Mouse (Mus musculus) hindbrain, embryonic 12.5 days (tissue): ENCODE measurements around the gene Olfr1306. TPM values are rescaled to one million over a fixed set of nuclear protein-coding genes. Genes with fewer than 3 reads are reported as not detected.

Source experiments
- ATAC-seq: fragments of 200-750 bp; cut with Nextera tagmentation; 2 replicates; pipeline ENCODE4 v1.8.0; 2017; ENCODE audit warnings: moderate TSS enrichment; ENCODE audit not compliant: low FRiP score
- H3K27ac ChIP-seq: fragments of 300-500 bp; sonication (generic); 2 replicates; pipeline ENCODE4 v1.5.1; 2016; ENCODE audit warnings: mild to moderate bottlenecking
- H3K27me3 ChIP-seq: fragments of 300-500 bp; sonication (generic); 2 replicates; pipeline ENCODE4 v1.6.1; 2016; ENCODE audit warnings: mild to moderate bottlenecking
- H3K36me3 ChIP-seq: fragments of 300-500 bp; sonication (generic); 2 replicates; pipeline ENCODE4 v1.6.1; 2016; ENCODE audit warnings: mild to moderate bottlenecking
- H3K4me1 ChIP-seq: fragments of 300-500 bp; sonication (generic); 2 replicates; pipeline ENCODE4 v1.6.1; 2016
- H3K4me2 ChIP-seq: fragments of 300-500 bp; sonication (generic); replicated peaks from 2 replicates; pipeline ENCODE4 v1.6.1; 2016; ENCODE audit warnings: mild to moderate bottlenecking
- H3K4me3 ChIP-seq: fragments of 300-500 bp; sonication (generic); 2 replicates; pipeline ENCODE4 v1.5.1; 2016; ENCODE audit warnings: mild to moderate bottlenecking
- H3K9ac ChIP-seq: fragments of 300-500 bp; sonication (generic); 2 replicates; pipeline ENCODE4 v1.6.1; 2016; ENCODE audit warnings: mild to moderate bottlenecking, moderate library complexity
- H3K9me3 ChIP-seq: fragments of 300-500 bp; sonication (generic); replicated peaks from 2 replicates; pipeline ENCODE4 v1.6.1; 2016; ENCODE audit warnings: mild to moderate bottlenecking
- WGBS: fragments of 180-500 bp; shearing (Covaris S2); methylation state at CpG from one replicate; pipeline ENCODE4 v1.1.7; 2016; 5-methylcytosine and 5-hydroxymethylcytosine counted together
- polyA plus RNA-seq: library from polyadenylated mRNA; unstranded; fragments of >200 nt; fragmentation: Nextera tagmentation; extraction: Ambion mirVana; gene quantifications from 2 replicates; pipeline ENCODE4 v1.2.1, GENCODE M21; 2016

The Olfr1306 gene
- not detected in 2 replicates for polyA plus RNA-seq

GRCm38 (mm10) chr2:111916171-111916570 is at the start of gene Olfr1306:
Olfr1306 (minus strand) TSS chr2:111916271.
- no peaks in the 10 kb centered on the region for H3K36me3 ChIP-seq
- WGBS, result 98% methylated on average over 1 of the region's 1 CpGs

GRCm38 (mm10) chr2:111964844-111965243 is 48.8 kb upstream of the Olfr1306 start, which contains the start of gene Olfr1308:
Olfr1308 (minus strand) TSS chr2:111964944.
- Histone ChIP-seq H3K36me3 (no peaks in the 10 kb centered on the region), H3K4me3 (no peak within 1 kb of the TSS), H3K9ac (no peak within 1 kb of the TSS), H3K9me3 (no peaks in the 10 kb centered on the region), H3K4me2 (no peak within 1 kb of the TSS), H3K27ac (no peak within 1 kb of the TSS), H3K27me3 (no peaks in the 10 kb centered on the region), H3K4me1 (no peaks in the 10 kb centered on the region)
- no peak for ATAC-seq
- WGBS, result 61% methylated on average over 1 of the region's 1 CpGs

More at GRCm38 (mm10) chr2:111916171-111916570, at the start of gene Olfr1306:
- H3K4me3 ChIP-seq, result no peak within 1 kb of the TSS
- H3K9ac ChIP-seq, result no peak within 1 kb of the TSS
- ATAC-seq, result no peak
- H3K27me3 ChIP-seq, result no peaks in the 10 kb centered on the region
- H3K4me2 ChIP-seq, result no peak within 1 kb of the TSS
- H3K9me3 ChIP-seq, result 0 out of 2 replicates have a peak, but pooled peaks cover 5% of the 10 kb centered on the region
- H3K4me1 ChIP-seq, result no peaks in the 10 kb centered on the region
- H3K27ac ChIP-seq, result no peak within 1 kb of the TSS

- Histone ChIP-seq H3K27ac (no peak within 1 kb of the TSS), H3K9me3 (no peaks in the 10 kb centered on the region), H3K36me3 (no peaks in the 10 kb centered on the region), H3K9ac (no peak within 1 kb of the TSS), H3K4me1 (no peaks in the 10 kb centered on the region), H3K4me3 (no peak within 1 kb of the TSS), H3K4me2 (no peak within 1 kb of the TSS), H3K27me3 (no peaks in the 10 kb centered on the region)
- WGBS, result 91% methylated on average over 1 of the region's 1 CpGs
- ATAC-seq, result no peak
These were observed 33.3 kb upstream of the Olfr1306 start, which contains the start of gene Olfr1307 for GRCm38 (mm10) chr2:111949340-111949739. Olfr1307 (minus strand) TSS chr2:111949440.

GRCm38 (mm10) chr2:111877049-111877448 is 39.0 kb downstream of the Olfr1306 start, which contains the start of gene Olfr1305:
Olfr1305 (minus strand) TSS chr2:111877149.
- Histone ChIP-seq H3K4me1 (no peaks in the 10 kb centered on the region), H3K9me3 (no peaks in the 10 kb centered on the region), H3K27ac (no peak within 1 kb of the TSS), H3K4me3 (no peak within 1 kb of the TSS), H3K27me3 (no peaks in the 10 kb centered on the region), H3K4me2 (no peak within 1 kb of the TSS), H3K9ac (no peak within 1 kb of the TSS), H3K36me3 (no peaks in the 10 kb centered on the region)
- ATAC-seq, result no peak
- 95% methylated on average over 2 of the region's 2 CpGs for WGBS

Other genes starting within 250 kb of the Olfr1306 start
- gene Olfr1301, start 165.3 kb downstream of the Olfr1306 start, polyA plus RNA-seq, result not detected in 2 replicates
- not detected in 2 replicates for gene Olfr1302, start 138.8 kb downstream of the Olfr1306 start, polyA plus RNA-seq
- not detected in 2 replicates for gene Olfr1303, start 95.9 kb downstream of the Olfr1306 start, polyA plus RNA-seq
- not detected in 2 replicates for gene Olfr1305, start 39.1 kb downstream of the Olfr1306 start, polyA plus RNA-seq
- 0.01 TPM in 2 replicates for gene Olfr1307, start 33.2 kb upstream of the Olfr1306 start, polyA plus RNA-seq
- gene Olfr1308, start 48.7 kb upstream of the Olfr1306 start, polyA plus RNA-seq, result not detected in 2 replicates
- not detected in 2 replicates for gene Olfr1309, start 74.0 kb upstream of the Olfr1306 start, polyA plus RNA-seq
- not detected in 2 replicates for gene Olfr1310, start 96.4 kb upstream of the Olfr1306 start, polyA plus RNA-seq
- gene Olfr1311, start 108.1 kb upstream of the Olfr1306 start, polyA plus RNA-seq, result not detected in 2 replicates
- not detected in 2 replicates for gene Olfr1312, start 134.0 kb upstream of the Olfr1306 start, polyA plus RNA-seq
- not detected in 2 replicates for gene Olfr1313, start 161.6 kb upstream of the Olfr1306 start, polyA plus RNA-seq
- gene Olfr1314, start 180.5 kb upstream of the Olfr1306 start, polyA plus RNA-seq, result not detected in 2 replicates
- gene Olfr1315-ps1, start 199.2 kb upstream of the Olfr1306 start, polyA plus RNA-seq, result not detected in 2 replicates
- not detected in 2 replicates for gene Olfr1316, start 218.7 kb upstream of the Olfr1306 start, polyA plus RNA-seq
- gene Olfr1317, start 224.1 kb upstream of the Olfr1306 start, polyA plus RNA-seq, result not detected in 2 replicates
- gene Olfr1318, start 237.9 kb upstream of the Olfr1306 start, polyA plus RNA-seq, result not detected in 2 replicates